Mouse (Mus musculus) E14TG2a.4 (cell line): ENCODE measurements around the gene Cldn10.

Source experiments
- CTCF ChIP-seq: conservative IDR thresholded peaks from 2 replicates; pipeline ENCODE4 v1.5.1; 2014; ENCODE audit warnings: low read length
- NANOG ChIP-seq: IDR thresholded peaks from 2 replicates; pipeline ENCODE4 v1.6.1; 2014; ENCODE audit warnings: borderline replicate concordance, low read length, mixed read lengths
- POU5F1 ChIP-seq: IDR thresholded peaks from 2 replicates; pipeline ENCODE4 v1.6.1; 2014; ENCODE audit warnings: low read length, borderline replicate concordance

GRCm38 (mm10) chr14:118827283-118827904 is 39.7 kb downstream of the Cldn10 start:
- TF ChIP-seq CTCF = no peak
- TF ChIP-seq NANOG = no peak
- no peak for TF ChIP-seq POU5F1
